Mouse (Mus musculus): ENCODE data around the gene Chrnb2. TPM values are rescaled to one million over a fixed set of nuclear protein-coding genes. Genes with fewer than 3 reads are reported as not detected.

Chrnb2 gene
- total RNA-seq, 2 experiments from 2014 or later, result 0.08 to 0.10 TPM

DNA sequence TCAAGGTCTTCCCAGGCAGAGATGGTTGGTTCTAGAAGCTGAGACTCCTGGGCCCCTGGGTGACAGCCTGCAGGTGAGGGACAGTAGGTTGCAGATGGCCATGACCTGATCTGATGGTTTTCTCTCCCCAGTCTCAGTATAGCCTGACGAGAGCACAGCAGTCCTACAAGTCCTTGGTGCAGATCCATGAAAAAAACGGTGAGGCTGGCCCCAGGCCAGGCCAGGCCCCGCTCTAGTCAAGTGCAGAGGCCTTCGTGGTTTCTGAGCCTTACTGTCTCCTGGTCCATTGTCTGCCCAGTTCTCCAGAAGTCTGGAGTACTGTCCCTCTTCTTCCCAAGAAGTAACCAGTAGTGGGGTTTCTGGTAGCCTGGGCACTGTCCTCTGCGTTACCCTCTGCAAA lies 17.2 kb upstream of the Chrnb2 start:
- DNase-seq, result no peak
- intact Hi-C loops (cut with DNase I), result loop anchor here (10.0 kb wide), 1 partner anchor 183 kb away; the partner anchor contains the start of gene Atp8b2

DNA sequence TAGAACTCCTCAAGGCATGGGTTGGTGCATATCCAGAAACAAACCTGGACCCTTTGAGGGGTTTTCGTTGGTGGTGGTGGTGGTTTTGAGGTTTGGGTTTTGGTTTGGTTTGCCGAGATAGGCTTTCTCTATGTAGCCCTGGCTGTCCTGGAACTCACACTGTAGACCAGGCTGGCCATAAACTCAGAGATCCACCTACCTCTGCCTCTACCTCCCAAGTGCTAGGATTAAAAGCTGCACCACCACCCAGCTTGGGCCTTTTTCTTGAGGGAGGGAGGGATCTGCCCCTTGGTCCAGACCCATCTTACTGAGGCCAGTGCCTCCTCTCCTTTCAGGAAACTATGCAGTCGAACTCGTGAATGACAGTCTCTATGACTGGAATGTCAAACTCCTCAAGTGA lies 15.7 kb upstream of the Chrnb2 start:
- intact Hi-C loops (cut with DNase I), result loop anchor here (10.0 kb wide), 1 partner anchor 185 kb away; the partner anchor contains the start of gene Atp8b2
- no peak for DNase-seq

DNA sequence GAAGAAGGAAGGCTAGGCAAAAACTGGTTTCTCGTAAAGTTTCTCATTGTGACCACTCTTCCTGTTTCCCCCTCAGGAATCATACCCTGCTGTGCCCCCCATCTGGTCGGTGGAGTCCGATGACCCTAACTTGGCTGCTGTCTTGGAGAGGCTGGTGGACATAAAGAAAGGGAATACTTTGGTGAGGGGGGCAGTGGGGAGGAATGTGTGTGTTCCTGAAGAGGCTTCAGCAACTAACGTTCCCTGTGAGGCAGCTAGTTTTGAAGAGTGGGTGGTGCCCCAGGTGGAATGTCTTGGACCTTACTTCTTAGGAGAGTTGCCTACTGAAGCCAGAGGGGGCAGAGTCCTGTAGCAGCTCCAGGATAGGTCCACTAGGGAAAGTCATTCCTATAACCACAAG lies 11.6 kb upstream of the Chrnb2 start:
- intact Hi-C loops (cut with DNase I), result no loop called here
- DNase-seq, result no peak

DNA sequence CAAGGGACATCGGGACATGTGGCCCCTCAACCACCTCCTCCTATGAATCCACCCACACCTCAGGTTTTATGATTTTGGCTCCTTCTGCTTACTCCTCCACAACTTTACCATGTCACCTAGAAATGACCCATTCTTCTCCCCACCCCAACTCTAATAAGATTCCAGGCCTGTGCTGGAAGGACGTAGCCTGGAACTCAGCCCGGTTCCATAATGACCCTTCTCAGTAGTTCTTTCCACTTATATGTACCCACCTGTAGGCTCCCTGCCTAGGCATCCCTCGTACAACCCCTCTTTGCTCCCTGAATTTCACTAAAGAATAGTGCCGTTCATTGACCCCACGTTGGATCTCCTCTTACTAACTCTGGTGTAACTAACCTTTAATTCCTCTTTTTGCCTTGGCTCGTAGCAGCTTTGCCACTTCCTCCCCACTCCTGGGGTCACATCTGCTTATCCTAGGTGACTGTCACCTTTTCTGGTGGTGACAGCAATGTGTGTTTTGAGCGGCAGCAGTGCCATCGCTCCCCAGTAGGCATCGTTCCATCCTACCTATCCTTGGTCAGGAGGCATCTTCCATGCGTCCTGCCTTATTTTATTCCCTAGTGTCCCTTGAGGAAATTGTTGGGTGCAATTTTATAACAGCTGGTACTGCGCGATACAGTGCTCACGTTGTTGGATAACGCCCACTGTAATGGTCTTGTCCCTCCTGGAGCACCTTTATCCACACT lies 10.0 kb upstream of the Chrnb2 start:
- peak in 1 of 2 experiments; percentile 10 for DNase-seq
- intact Hi-C loops (cut with DNase I), result loop anchor here (5.0 kb wide), 1 partner anchor 62 kb away; no protein-coding TSS in a partner anchor

DNA sequence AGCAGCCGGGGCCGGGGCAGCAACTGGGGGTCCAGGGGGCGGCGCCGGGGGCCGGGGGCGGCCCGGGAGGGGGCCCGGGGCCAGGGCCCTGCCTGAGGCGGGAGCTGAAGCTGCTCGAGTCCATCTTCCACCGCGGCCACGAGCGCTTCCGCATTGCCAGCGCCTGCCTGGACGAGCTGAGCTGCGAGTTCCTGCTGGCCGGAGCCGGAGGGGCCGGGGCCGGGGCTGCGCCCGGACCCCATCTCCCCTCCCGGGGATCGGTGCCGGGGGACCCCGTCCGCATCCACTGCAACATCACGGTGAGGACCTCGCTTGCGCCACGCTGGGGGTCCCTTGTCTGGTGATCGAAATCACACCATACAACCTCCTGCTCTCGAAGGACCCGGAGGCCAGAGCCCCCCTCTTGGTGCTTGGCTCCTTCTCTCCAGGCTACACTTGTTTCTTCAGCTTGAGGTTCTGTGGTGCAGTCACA lies 9.3 kb upstream of the Chrnb2 start:
- peak in 1 of 2 experiments; percentile 35 for DNase-seq
- intact Hi-C loops (cut with DNase I), result loop anchor here (2.0 to 5.0 kb wide), 2 partner anchors 61 to 263 kb away; no protein-coding TSS in a partner anchor

DNA sequence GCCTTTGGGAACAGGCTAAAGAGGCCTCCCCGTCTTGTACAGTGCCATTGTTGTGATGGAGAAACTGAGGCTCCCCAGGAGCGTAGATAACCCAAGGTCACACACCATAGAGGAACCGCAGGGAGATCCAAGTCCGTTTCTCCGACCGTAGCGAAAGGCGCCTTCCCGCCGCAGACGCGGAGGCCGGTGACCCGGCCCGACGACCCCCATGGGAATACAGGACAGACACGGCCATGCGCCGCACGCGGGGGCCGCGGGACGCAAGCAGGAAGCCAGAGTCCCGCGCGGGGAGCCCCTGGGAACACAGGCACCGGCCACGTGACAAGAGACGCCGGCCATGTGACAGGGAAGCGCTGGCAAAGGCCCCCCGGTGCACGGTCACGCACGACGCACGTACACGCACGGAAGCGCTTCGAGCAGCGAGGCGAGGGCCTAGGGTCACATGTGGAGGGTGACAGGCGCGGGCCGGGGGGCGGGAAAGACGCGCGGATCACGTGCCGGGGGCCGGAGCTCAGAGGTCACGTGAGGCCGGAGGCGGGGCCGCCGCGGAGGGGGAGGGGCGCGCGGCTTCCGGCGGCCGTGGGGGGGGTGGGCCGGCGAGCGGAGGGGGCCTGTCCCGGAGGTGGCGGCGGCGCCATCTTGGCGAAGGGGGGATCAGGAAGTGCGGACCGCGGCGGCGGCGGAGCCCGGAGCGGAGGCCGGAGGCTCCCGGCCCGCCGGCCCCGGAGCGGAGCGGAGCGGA lies 8.7 kb upstream of the Chrnb2 start, which contains the start of gene Ube2q1:
TSS of gene Ube2q1 (plus strand) at position 649 of the 742 bp plus-strand sequence.
- intact Hi-C loops (cut with DNase I), result loop anchor here (2.0 to 5.0 kb wide), 2 partner anchors 61 to 262 kb away; no protein-coding TSS in a partner anchor
- peak; percentile 91 to 94 for DNase-seq

DNA sequence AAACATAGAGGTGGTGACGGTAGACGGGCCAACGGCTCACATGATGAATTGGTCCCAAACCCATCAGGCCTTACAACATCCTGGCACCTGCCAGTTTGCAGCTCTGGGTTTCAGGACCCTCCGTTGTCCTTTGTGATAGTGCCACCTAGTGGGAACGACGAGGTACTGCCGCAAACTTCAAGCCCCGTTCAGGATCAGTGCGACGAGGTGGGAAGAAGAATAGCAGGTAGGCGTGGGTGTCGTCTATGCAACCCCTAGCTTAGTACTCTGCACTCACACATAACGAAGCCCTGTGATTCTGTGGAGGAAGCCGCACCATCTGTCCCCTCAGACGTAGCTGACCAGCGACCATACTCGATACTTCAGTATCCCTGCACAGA lies 8.1 kb upstream of the Chrnb2 start:
- DNase-seq, result peak; percentile 50 to 74
- intact Hi-C loops (cut with DNase I), result loop anchor here (2.0 to 5.0 kb wide), 2 partner anchors 60 to 262 kb away; no protein-coding TSS in a partner anchor

DNA sequence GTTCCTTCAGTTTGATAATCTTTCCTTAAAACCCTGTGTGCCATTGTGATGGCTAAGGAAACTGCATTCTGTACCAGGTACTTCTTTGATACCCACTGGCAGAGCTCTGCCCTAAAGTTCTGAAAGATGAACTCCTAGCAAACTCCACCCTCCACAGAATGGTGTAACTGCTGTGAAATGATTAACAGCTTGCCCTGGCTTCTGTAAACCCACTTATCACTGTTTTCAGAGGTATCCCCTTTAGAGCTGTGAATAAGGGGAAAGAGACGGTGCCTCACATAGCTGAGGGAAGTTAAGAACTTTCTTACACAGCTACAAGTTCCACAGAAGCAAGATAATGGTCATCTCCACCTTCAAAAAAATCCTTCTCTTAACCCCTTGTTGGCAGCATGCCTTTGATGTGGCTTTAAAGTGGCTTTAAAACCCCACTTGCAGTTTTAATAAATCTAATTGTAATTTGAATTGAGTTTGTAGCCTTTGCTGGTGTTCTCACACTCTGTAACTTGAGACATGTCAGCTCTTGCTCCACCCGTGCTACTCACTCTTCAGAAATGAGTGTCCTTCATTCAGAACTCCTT lies 6.1 kb upstream of the Chrnb2 start:
- intact Hi-C loops (cut with DNase I), result loop anchor here (2.0 to 5.0 kb wide), 2 partner anchors 40 to 58 kb away; no protein-coding TSS in a partner anchor
- no peak for DNase-seq

DNA sequence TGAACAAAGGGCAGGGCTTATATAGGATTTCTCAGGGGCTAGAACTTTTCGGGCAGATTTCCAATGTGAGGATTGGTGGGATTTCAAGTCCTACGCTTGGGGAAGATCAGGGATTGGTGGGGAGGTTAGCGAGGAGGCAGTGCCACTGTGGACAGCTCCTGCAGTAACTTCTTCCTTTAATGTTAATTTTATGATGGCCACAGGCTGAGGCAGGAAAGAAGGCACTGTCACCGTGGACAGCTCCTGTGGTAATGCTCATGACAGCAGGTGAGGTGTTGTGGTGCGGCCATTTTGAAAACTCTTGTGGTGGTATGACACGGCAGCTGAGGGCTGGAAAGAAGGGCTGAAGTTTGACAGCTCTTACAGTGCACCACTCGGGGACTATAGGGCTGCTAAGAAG lies 5.2 kb upstream of the Chrnb2 start:
- DNase-seq, result peak in 1 of 2 experiments; percentile 7
- intact Hi-C loops (cut with DNase I), result no loop called here

DNA sequence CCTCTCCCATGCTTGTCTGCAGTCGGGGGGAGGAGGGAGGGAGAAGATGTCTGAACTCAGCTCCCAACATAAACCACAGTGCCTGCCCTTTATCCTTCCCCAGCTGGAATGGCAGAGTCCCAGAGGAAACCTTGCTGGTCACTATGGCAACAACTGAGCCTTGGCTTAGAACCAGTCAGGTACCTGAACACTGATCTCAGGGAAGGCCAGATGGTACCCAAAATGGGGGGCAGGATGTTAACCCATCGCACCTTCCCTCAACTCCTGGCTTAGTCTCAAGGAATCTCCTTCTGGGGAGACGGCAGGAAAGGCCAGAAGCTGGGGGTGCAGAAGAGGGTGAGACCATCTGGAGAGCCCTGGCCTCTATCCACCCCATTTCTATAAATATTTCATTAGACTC lies 4.6 kb downstream of the Chrnb2 start:
- intact Hi-C loops (cut with DNase I), result no loop called here
- peak in 1 of 2 experiments; percentile 4 for DNase-seq

DNA sequence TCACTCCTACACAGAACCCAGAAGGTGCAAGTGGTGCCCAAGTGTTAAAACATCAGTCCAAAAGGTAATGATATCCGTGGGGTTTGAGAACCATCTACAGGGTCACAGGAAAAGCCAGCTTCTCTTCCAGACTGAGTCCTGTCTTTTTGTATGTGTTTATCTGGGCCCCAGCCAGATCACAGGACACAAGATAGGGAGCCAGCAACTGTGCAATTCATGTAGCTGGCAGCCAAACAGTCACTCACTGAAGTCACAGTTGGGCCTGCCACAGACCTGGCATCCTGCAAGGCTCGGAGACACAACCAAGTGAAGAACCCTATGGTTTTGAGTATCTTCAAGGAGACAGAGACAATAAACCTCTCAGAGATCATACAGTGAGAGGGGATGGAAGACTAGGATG lies 6.6 kb downstream of the Chrnb2 start:
- intact Hi-C loops (cut with DNase I), result no loop called here

DNA sequence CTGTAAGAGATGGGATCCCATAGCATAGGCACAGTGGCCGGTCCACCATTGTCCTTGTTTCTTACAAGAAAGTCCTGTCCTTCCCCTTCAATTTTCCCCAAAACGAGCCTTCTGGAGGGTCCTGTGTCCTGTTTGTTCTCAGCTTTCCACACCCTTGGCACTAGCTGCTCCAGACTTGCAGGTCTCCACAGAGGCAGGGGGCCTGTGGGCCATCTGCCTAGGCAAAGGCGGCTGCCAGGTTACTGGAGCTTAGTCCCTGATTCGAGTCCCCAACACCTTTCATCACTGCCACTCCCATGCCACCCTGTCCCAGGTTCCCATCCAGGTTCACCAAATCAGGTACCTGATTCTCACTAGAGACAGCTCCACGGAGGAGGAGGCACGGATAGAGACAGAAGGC lies 9.1 kb downstream of the Chrnb2 start:
- intact Hi-C loops (cut with DNase I), result no loop called here
- no peak for DNase-seq

More for the DNA sequence above, 6.6 kb downstream of the Chrnb2 start:
- no peak for DNase-seq

DNA sequence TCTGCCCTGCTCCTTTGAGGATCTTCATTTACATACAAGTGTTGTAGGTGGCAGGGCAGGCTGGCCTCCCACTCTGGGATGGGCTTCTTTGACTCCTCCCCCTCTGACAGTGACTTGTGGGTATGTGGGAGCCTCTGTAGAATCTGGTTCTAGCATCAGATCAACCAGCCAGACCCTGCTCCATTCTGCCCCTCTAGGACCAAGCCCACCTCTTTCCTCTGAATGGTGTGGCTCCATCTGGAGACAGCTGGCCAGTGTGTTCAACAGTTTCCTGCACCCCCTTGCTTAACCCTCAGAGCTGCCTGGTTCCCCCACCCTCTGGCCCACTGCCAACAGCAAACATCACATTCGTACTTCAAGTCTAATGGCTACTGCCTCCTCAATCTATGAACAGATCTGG lies 12.1 kb downstream of the Chrnb2 start:
- no peak for DNase-seq
- intact Hi-C loops (cut with DNase I), result no loop called here

DNA sequence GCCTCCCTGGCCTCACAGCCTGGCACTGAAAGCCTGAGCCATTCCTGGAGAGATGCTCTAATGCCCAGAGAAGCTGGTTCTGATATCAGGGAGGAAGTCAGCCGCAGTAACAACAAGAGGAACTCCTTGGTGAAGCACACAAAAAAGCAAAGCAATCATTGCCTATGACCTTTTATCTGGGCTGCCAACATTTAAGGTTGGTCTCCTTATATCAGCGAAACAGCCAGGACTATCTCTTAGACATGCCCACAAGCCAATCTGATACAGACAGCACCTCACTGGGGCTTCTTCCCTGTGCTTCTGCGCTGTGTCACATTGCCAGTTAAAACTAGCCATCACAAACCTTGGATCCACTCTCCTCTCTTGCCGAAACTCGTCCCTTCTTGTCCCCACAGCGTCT lies 25.9 kb downstream of the Chrnb2 start:
- DNase-seq, result no peak
- intact Hi-C loops (cut with DNase I), result no loop called here

DNA sequence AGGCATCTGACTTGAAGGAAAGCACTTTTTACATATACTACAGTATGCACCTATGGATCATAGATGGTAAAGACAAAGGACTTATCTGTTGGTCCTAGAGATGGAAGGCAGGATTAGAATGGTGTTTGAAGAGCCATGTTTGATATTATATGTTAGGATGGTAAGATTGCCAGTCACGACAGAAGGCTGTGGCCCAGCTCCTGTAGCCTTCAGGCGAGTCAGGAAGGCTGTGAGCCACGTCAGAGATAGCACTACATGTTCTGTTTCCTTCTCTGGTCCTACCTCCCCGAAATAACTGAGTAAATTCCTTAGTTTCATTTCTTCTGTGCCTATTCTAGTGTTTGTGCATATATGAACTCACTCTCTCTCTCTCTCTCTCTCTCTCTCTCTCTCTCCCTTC lies 32.3 kb downstream of the Chrnb2 start:
- no peak for DNase-seq
- intact Hi-C loops (cut with DNase I), result loop anchor here (5.0 kb wide), 1 partner anchor 125 kb away; no protein-coding TSS in a partner anchor

DNA sequence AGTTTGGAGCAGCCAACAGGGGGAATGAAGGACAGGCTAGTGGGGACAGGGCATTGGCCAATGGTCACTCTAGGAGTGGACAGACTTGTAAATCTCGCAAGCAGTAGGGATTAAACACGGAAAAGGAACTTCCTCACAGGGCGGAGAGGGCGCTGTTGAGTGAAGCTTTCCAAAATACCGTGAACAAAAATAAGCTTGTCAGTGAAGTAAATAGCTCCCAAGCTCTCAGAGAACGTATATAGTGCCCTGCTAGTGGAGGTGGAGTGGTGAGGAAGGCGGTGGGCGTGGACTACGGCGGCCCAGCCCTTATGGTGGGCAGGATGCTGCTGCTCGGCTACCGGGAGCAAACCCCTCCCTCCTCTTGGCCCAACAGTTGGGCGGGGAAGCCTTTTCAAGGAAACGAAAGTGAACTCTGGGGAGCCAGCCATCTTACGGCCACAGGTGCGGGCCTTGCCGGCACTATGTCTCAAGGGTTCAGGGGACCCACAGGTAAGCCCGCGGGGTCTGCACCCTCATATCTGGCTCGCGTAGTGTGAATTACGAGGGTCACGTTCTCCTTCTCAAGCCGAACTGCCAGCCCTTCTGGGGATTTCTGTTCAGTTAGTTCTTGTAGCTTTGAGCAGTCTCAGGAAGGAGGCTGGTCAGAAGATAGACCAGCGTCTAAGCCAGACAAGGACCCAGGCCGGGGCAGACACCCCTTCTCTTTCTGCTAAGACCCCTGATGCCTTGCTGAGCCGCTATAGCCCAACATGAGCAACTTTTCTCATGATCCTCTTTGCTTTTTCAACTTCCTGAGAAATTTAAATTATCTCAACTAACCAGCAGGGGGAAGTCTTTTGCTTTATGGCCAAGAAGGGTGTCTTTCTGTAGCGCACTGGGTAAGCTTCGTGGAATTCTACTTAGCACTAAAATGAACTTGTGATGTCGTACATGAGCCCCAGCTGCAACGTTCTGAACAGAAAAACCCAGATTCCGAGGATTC lies 33.8 kb downstream of the Chrnb2 start:
- intact Hi-C loops (cut with DNase I), result loop anchor here (2.0 to 5.0 kb wide), 2 partner anchors 40 to 127 kb away; no protein-coding TSS in a partner anchor

DNA sequence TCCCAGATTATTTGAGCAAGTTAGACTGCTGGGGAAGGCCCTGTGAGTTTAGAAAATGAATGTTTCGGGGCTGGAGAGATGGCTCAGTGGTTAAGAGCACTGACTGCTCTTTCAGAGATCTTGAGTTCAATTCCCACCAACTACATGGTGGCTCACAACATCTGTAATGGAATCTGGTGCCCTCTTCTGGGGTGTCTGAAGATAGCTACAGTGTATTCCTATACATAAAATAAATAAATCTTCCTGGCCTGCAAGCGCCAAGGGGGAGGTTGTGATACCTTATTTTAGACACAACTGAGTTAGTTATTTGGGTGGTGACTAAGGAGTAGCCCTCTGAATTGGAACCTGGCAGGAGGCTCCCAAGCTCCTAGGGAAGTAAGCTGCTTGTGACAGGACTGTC lies 35.6 kb downstream of the Chrnb2 start:
- DNase-seq, result no peak
- intact Hi-C loops (cut with DNase I), result no loop called here

More for the DNA sequence above, 33.8 kb downstream of the Chrnb2 start:
- DNase-seq, result peak; percentile 75 to 83

DNA sequence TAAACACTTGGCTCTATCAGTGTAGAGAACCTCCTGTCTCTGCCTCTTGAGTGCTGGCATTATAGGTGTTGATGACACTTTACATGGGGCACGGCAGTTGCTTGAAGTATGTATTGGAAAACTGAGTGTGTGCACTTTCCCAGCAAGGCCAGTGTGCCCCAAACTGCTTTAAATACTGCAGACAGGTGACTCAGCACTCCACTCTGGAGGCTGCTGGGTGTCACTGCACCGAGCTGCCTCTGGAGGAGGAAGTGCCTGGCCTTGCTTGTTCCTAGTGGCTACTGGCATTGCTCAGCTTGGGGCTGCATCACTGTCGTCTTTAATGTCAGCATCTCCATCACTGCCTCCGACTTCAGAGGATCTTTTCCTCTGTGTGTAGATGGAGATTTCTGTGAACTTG lies 37.4 kb downstream of the Chrnb2 start:
- intact Hi-C loops (cut with DNase I), result no loop called here
- DNase-seq, result no peak

DNA sequence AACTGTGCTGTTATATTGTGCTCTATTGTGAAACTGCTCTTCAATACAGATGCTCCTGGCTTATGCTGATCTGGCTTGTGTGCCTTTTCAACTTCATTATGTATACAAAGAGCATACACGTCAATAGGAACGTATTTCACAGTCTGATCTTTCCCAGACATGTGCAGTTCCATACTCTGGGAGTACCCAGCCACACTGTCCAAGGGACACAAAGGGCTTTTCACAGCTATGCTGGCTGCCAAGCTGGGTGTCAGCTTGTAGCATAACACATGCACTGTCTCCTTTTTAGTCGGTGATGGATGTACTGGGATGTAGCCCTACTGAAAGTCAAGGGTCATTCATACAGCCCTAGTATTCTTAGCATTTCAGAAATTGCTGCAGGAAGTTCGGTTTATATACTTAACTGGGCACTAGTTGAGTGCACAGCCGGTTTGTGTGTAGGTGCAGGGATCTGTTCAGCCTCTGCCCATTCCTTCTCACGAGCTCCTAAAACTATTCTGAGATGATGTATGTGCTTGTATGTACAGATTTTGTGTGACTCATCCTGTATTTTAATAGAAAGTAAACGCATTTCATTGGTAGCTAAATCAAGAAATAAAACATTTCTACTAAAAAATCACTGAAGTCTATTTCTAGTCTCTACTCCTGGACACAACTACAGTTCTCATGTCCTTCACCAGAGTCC lies 40.9 kb downstream of the Chrnb2 start:
- intact Hi-C loops (cut with DNase I), result no loop called here
- no peak for DNase-seq
